Mouse (Mus musculus): ENCODE measurements at regions not wholly inside any gene's neighbourhood (a gene's known extent, or its start where the extent isn't known, plus 50 kb on each side); places are given as distances from the start of the nearest gene placed in this dataset.

- DNase-seq: no peak
These were observed 210.6 kb downstream of the Cyp26b1 start for GRCm38 (mm10) chr6:84383141-84383540.

GRCm38 (mm10) chr6:84381571-84381970 is 212.1 kb downstream of the Cyp26b1 start:
- no peak for DNase-seq

DNA sequence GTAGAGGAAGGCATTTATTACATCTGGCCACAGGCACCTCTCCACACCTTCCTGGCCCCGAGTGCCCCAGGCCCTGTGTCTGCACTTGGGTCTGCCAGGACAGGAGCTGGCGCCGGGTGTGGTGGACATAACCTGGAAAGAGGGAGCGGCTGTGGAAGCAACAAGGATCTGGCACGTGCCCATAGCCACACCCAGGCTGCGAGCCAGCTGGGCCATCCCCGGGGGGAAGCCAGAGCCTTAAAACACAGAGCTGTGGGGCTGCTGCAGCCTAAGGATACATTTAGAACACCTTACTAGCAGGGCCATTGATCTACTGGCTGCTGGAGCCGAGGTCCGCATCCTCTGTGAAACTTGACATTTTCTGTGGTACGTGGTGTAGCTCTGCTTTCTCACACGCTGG is 217.0 kb downstream of the Cyp26b1 start:
- DNase-seq: peak; percentile 6

- DNase-seq: peak; percentile 36
These were observed 218.2 kb downstream of the Cyp26b1 start for GRCm38 (mm10) chr6:84375498-84375897.

GRCm38 (mm10) chr6:84366365-84366764 is 227.3 kb downstream of the Cyp26b1 start:
- DNase-seq: no peak

GRCm38 (mm10) chr6:84365914-84366313 is 227.8 kb downstream of the Cyp26b1 start:
- DNase-seq: no peak

DNA sequence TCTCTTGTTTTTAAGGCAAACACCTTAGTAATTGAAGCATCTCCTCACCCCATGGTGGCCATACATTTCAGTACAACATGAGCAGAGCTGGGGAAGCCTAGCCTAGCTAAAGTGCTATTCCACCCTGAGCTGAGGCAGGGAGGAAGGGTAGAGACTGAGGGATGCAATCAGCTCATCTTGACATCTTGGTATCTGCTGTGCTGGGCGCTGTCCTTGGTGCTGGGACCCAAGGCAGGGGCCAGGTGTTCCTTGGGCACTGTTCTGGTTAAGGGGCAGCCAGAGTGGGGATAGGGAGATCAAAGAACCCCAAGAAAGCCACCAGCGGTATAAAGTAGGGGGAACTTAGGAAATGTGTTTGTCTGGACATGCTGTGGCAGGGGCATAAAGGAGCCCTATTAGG is 228.7 kb downstream of the Cyp26b1 start:
- no peak for DNase-seq

DNA sequence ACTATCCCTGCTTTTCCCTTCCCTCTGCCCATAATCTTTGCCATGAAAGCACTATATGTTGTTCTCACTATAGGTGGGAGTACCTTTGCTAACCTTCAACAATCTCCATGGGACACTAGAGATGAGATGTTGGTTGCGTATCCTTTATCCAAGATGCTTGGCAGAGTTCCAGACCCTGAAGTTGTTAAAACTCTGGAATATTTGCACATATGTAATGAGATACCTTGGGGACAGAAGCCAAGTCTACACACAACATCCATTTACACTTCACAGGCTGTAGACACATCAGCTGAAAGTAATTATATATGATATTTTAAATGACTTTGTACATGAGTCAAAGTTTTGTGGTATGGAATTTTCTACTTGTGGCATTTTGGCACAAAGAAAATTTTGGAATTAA is 231.4 kb downstream of the Cyp26b1 start:
- no peak for DNase-seq

DNA sequence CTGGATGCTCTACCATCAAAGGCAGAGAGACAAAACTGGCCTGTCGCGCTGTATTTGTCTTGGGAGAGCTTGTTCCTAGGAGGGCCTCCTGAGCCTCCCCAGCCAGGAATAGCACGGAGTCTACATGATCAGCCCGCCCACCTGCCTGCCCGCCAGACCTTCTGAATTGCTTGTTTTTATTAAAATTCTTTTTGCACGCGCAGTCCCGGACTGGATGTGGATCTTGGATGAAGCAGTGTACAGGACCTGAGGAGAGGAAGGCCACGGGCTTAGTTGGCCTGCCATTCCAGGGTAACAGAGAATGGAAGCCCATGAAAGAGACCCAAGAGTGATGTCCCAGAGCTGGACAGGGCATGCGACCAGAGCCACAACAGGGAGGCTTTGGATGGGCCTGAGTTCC is 235.8 kb downstream of the Cyp26b1 start:
- DNase-seq: no peak

- no peak for DNase-seq
These were observed 240.1 kb downstream of the Cyp26b1 start for GRCm38 (mm10) chr6:84353425-84354220.

GRCm38 (mm10) chr6:84344936-84345335 is 248.8 kb downstream of the Cyp26b1 start:
- no peak for DNase-seq

- no peak for DNase-seq
These were observed 260.0 kb downstream of the Cyp26b1 start for GRCm38 (mm10) chr6:84333666-84334179.

DNA sequence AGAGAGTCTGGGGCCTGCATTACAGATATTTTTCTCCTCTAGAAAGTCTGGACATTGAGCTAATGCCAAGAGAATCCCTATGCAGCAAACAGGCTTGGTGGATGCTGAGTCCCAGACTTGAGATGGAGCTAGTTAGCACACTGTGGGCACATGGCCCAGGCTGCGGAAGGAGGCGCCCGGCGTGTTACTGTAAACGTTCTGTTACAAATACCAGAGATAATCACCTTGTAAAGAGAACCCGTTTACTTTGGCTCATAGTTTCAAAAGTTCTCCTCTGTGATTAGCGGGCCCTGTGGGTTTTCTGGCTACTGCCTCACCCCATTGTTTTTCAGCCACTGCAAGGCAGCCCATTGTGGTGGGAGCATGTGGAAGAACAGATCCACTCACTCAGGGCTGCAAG is 264.6 kb downstream of the Cyp26b1 start:
- DNase-seq: peak; percentile 20

GRCm38 (mm10) chr6:84328030-84328390 is 265.7 kb downstream of the Cyp26b1 start:
- no peak for DNase-seq

DNA sequence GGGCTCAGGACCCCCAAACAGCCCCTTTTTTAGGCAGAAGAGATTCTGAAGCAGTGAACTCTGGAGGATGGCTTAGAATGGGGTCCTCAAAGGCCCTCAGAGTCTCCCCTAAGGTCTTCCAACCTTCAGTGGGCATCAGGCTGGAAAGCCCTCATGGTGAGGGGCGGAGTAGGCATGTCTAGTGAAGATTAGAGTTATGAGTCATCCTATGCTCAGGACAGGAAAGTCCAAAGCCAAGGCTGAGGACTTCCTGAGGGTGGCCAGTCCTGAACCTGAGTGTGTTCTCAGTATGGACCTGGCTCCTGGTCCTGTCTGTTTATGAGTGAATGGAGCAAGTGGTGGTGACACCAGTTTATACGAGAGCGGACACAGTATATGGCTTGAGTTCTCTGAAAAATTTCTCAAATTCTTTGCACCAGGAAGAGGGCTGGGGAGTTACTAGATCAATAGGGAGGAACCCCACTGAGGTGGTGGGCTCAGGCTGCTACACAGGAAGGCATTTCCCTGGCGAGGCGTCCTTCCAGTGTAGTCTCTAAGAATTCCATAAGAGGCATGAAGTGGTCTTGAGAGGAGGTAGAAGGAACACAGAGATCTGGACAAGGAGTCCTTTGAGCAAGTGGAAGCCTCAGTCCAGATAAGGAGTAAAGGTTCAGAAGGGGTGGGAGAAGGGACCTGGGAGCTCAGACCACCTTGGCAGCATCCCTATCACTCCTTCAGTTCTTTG is 266.2 kb downstream of the Cyp26b1 start:
- no peak for DNase-seq

GRCm38 (mm10) chr6:84325384-84326114 is 268.2 kb downstream of the Cyp26b1 start:
- DNase-seq: no peak

DNA sequence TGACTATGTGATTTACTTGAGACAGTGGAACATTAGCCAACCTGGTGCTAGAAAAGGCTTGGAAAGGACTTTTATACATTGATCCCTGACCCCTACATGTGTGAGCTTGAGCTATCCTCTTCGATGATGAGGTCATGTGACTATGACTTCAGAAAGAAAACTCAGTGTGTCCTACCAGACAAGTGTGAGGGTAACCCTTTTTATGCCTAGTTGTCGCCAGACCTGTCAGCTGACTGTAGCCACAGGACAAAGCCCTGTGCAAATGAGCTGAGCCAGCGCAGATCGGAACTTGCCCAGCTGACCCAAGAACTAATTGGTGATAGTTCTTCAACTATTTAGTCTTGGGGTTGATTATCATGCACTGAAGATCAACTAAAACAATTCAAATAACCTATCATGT is 269.5 kb downstream of the Cyp26b1 start:
- no peak for DNase-seq

- no peak for DNase-seq
These were observed 271.2 kb downstream of the Cyp26b1 start for GRCm38 (mm10) chr6:84322528-84322927.

GRCm38 (mm10) chr6:84320586-84320985 is 273.1 kb downstream of the Cyp26b1 start:
- peak; percentile 22 for DNase-seq

DNA sequence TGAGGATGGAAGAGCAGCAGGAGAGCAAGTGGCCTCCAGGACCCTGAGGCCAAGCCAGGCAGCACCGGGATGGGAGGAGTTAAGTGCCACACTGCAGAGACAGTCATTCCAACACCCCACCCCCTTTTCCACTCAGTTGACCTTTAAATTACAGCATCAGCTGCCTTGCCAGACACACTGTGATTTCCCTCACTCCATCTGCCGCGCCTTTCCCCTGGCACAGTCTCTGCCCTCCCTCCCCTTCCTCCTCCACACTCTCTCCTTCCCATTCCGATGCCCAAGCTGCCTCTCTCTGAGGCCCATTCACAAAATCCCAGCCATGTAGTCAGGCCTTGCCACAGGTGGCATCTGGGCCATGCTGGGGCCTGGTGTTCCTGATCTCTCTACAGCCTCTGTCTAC is 274.9 kb downstream of the Cyp26b1 start:
- DNase-seq: peak; percentile 42

DNA sequence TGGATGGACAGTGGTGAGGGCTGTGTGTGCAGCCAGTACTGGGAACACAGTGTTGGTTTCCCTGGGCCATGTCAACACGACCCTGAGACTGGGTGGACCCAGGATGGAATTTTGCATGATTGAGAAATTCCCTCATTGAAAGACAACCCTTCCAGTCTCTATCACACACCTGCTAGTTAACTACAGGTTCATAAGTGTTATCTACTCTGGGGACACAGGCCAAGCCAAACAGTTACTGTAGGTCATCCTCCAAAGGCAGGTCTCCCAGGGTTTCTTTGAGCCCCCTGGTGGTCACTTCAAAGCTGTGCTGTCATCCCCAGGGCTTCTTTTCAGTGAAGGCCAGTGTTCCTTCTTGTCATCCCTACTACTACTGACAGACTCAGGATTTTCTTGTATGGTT is 276.7 kb downstream of the Cyp26b1 start:
- no peak for DNase-seq

DNA sequence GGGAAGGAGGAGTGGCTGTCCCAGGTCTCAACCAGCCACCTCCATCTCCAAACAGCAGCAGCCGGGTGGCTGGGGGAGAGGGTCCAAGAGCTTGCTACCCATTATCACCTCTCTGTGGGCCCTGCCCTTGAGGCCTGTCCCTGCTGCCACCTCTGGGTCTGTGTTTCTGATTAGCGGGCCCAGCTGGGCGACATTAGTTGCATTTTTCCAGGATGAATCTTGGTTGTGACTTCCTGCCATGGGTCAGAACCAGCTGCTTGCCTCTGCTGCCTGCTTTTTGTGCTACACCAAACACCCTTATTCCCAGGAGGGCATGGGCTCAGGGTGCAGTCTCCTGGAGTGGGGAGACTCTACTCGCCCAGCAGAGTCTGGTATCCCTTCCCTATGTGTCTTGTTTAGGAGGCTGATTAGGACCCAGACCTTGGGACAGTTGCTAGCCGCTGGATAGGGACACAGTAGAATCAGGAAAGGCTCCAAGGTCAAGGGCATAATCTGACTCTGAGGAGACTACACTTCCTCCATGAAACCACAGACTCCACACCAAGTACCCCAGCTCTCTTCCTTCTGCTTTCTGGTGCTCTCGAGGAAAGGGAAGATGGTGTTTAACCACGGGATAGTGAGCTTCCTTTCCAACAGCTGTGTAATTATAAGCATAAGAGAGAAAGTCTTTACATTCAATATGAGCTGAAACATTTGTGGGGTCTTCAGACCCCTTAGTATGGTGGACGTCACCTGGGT is 278.4 kb downstream of the Cyp26b1 start:
- DNase-seq: no peak

DNA sequence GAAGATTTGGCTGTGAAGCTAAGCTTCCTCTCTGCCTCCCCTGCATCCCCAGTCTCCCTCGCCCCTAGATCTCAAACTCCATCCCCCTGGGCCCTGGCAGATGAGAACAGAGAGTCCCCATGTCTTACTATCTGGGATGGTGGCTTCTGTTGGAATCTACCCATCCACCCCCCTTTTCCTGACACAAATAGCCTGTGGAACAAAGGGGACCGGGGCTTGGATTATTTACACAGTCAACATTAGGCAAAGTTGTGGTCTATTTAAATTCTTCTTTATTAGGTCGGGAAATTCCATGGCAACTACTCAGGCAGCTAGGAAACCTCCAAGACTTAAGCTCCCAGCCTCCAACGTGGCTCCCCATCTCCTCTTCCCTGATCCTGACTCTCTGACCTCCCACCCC is 279.9 kb downstream of the Cyp26b1 start:
- no peak for DNase-seq
